Mouse (Mus musculus) testis, adult 2 months (tissue): ENCODE measurements around the gene Gm10272.
"Not testable (repeated sequence)": the region's sequence is repeated elsewhere in the genome, so short reads cannot be mapped to it uniquely, and the experiment has no call there.

Source experiments
- CTCF ChIP-seq: fragments of 200-500 bp; IDR thresholded peaks from 2 replicates; pipeline ENCODE4 v1.5.1; 2012; ENCODE audit warnings: low read depth, mild to moderate bottlenecking, inconsistent platforms, low read length, moderate library complexity; ENCODE audit not compliant: control insufficient read depth, insufficient read depth, insufficient replicate concordance
- POLR2A ChIP-seq: fragments of 200-500 bp; IDR thresholded peaks from 2 replicates; pipeline ENCODE4 v1.6.1; 2012; ENCODE audit warnings: low read depth, mild to moderate bottlenecking, inconsistent platforms, low read length, moderate library complexity; ENCODE audit not compliant: control insufficient read depth

DNA sequence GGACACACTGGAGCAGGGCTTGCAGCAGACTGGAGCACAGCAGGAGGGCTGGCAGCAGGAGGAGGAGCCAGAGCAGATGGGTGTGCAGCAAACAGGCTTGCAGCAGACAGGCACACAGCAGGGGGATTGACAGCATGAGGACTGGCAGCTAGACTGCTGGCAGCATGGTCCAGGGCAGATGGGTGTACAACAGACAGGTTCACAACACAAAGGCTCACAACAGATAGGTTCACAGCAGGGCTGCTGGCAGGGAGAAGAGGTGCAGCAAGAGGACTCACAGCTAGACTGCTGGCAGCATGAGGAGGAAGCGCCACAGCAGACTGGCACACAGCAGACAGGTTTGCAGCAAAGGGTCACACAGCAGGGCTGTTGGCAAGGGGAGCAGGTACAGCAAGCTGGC lies 44.3 kb downstream of the Gm10272 start:
- TF ChIP-seq CTCF, POLR2A: not testable (repeated sequence)
